Mouse (Mus musculus) E14TG2a.4 (cell line): Measurements from ENCODE around the gene Sdhc.

Source experiments
- CTCF ChIP-seq: conservative IDR thresholded peaks from 2 replicates; pipeline ENCODE4 v1.5.1; 2014; ENCODE audit warnings: low read length
- POU5F1 ChIP-seq: IDR thresholded peaks from 2 replicates; pipeline ENCODE4 v1.6.1; 2014; ENCODE audit warnings: low read length, borderline replicate concordance

- TF ChIP-seq CTCF = no peak
- TF ChIP-seq POU5F1 = no peak
Observed at GRCm38 (mm10) chr1:171130971-171131370, 19.4 kb downstream of the Sdhc start.
